Mouse (Mus musculus): ENCODE measurements around the gene Mlxip.

Gene Mlxip

DNA sequence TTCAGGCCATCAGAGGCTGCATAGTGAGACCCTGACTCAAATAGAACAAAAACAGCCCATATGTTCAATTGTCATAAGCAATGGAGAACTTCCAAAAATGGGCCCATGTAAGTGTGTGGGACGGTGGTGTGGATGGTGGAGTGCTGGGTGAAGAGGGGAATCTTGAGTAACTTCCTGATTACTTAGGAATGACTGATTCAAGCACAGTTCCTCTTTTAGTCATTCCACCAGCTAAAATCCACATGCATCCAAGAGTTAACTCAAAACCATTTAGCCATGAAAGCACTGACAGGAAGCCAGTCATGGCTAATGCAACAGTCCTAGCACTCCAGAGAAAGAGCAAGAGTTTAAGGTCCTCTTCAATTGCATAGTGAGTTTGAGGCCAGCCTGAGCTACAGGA lies 33.0 kb downstream of the Mlxip start:
- ATAC-seq (ENCODE audit: insufficient number of reproducible peaks, low FRiP score, low TSS enrichment) = no peak

- ATAC-seq (ENCODE audit: insufficient number of reproducible peaks, low FRiP score, low TSS enrichment) = no peak
These were observed 37.1 kb downstream of the Mlxip start for GRCm38 (mm10) chr5:123431524-123432304.

DNA sequence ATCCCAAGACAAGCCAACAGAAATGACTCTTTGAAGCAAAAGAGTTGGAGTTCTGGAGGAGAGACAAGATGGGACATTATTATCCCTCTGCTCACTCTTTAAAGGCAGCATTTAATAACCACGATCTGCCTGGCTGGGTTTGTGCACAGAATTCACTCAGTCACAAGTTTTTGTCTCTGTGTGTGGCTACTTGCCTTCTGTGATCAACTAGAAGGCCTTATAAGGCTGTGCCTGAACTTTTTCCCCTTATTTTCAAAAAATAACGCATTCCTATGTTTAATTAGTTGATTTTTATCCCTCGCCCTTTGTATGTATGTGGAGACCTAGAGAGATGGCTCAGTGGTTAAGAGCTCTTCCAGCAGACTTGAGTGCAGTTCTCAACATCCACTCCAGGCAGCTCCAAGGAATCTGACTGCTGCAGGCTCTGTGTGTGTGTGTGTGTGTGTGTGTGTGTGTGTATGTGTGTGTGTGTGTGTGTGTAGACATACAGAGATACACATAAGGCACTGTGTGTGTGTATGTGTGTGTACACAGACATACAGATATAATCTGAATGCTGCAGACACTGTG lies 37.8 kb downstream of the Mlxip start:
- no peak for ATAC-seq (ENCODE audit: insufficient number of reproducible peaks, low FRiP score, low TSS enrichment)

- no peak for ATAC-seq (ENCODE audit: insufficient number of reproducible peaks, low FRiP score, low TSS enrichment)
These were observed 41.6 kb downstream of the Mlxip start for GRCm38 (mm10) chr5:123436071-123436779.

DNA sequence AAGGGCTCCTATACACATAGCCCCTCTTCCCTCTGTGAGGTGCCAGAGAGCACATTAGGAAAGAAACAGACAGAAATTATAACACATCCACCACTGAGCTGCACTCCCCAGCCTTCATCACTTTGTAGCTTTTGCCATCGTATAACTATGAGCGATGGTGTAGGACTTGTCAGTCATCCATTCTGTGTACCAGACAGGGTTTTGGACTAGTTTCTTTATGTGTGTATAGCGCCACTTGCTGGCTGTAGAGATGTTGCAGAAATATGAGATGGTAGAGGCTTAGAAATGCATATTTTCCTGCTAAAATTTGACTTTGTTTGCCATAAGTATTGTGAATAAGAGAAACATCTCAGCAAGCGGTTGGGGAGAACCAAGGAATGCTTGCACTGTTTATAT lies 42.2 kb downstream of the Mlxip start:
- no peak; the same call in 1 of the 2 replicates for ATAC-seq (ENCODE audit: insufficient number of reproducible peaks, low FRiP score, low TSS enrichment)

GRCm38 (mm10) chr5:123438381-123438780 lies 43.8 kb downstream of the Mlxip start:
- ATAC-seq (ENCODE audit: insufficient number of reproducible peaks, low FRiP score, low TSS enrichment) = no peak

DNA sequence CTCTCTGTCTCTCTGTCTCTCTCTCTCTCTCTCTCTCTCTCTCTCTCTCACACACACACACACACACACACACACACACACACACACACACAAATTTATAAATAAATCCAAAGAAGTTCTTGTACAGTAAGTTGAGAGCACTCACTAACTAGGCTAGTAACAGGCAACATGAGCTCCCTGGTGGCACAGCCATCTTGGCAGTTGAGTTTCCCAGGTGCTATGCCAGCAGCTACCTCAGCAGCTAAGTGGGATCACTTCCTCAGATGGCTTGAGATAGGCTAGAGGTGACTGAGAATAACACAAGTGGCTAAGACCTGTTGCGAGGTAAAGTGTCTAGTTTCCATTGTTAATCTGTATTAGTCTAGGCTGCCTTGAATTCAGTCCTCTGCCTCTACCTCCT lies 44.7 kb downstream of the Mlxip start:
- no peak for ATAC-seq (ENCODE audit: insufficient number of reproducible peaks, low FRiP score, low TSS enrichment)

DNA sequence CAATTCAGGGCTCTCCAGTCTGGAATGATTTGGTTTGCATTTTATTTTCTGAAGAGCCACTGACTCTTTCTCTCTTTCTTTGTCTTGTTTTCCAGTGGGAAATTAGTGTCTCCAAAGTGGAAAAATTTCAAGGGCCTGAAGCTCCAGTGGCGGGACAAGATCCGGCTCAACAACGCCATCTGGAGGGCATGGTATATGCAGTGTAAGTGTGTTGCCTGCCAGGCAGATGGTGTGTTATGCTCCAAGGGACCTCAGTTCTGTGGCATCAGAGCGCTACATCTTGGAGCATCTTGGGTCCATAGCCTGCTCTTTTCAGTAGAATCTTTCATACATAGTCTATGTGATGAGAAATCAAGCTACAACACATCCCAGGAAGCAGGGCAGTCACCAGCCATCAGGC lies 45.3 kb downstream of the Mlxip start:
- ATAC-seq (ENCODE audit: insufficient number of reproducible peaks, low FRiP score, low TSS enrichment) = no peak

DNA sequence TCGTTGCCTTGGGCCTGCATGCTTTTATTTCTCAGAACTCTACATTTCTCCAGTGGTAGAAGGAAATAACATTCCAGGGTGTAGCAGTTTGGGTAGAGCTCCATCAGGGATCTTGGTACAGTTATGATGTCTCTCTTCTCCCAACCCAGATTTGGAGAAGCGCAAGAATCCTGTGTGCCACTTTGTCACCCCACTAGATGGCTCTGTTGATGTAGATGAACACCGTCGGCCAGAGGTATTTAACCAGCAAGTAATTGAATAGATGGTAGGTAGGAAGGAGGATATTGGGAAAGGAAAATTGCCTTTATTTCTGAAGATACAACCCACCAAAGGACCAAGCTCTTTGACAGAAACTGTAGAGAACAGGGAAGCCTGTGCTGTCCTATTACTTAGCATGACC lies 46.1 kb downstream of the Mlxip start:
- ATAC-seq (ENCODE audit: insufficient number of reproducible peaks, low FRiP score, low TSS enrichment) = no peak

- ATAC-seq (ENCODE audit: insufficient number of reproducible peaks, low FRiP score, low TSS enrichment) = no peak
These were observed 47.7 kb downstream of the Mlxip start for GRCm38 (mm10) chr5:123442283-123442682.

GRCm38 (mm10) chr5:123444069-123444468 lies 49.5 kb downstream of the Mlxip start:
- ATAC-seq (ENCODE audit: insufficient number of reproducible peaks, low FRiP score, low TSS enrichment) = peak; percentile 49; the same call in 1 of the 2 replicates

GRCm38 (mm10) chr5:123444849-123445334 lies 50.3 kb downstream of the Mlxip start:
- no peak for ATAC-seq (ENCODE audit: insufficient number of reproducible peaks, low FRiP score, low TSS enrichment)

- no peak for ATAC-seq (ENCODE audit: insufficient number of reproducible peaks, low FRiP score, low TSS enrichment)
These were observed 57.3 kb downstream of the Mlxip start for GRCm38 (mm10) chr5:123451886-123452285.

DNA sequence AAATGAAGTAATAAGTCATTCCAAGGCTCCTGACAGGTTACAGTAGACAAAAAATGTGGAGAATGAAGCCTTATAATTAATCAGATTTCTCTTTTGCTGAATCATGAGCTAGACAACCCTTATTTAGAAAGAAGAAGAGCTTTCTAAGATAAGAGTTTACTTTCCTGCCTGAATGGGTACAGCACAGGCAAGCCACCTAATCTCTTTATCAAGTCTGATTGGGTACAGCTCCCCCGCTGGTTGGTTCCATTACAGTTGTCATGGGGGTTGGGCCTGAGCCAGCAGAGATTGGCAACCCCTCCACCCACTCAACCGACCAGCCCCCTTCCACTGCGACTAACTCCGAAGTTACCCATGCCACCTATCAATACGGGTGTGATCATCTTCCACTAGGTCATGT lies 66.8 kb downstream of the Mlxip start:
- ATAC-seq (ENCODE audit: insufficient number of reproducible peaks, low FRiP score, low TSS enrichment) = no peak

- no peak for ATAC-seq (ENCODE audit: insufficient number of reproducible peaks, low FRiP score, low TSS enrichment)
These were observed 70.0 kb downstream of the Mlxip start for GRCm38 (mm10) chr5:123464638-123465037.

- no peak for ATAC-seq (ENCODE audit: insufficient number of reproducible peaks, low FRiP score, low TSS enrichment)
These were observed 76.3 kb downstream of the Mlxip start for GRCm38 (mm10) chr5:123470784-123471400.

DNA sequence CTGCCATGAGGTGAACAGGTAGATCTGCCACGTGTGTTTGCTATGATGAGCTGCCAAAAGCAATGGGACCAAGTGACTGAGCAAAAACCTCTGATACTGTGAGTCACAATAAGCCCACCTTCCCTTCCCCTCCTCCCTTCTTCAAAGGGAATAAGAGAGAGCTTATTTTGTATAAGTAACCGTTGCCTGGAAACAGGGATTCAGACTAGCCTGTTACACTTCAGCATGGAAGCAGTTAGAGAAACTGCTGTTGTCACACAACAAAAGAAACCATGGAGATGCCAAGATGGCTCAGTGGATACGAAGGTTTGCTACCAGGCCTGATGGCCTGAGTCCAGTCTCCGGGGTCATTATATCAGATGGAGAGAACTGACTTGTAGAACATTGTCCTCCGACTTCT lies 79.2 kb downstream of the Mlxip start:
- ATAC-seq (ENCODE audit: insufficient number of reproducible peaks, low FRiP score, low TSS enrichment) = no peak

GRCm38 (mm10) chr5:123487659-123488395 lies 93.2 kb downstream of the Mlxip start:
- ATAC-seq (ENCODE audit: insufficient number of reproducible peaks, low FRiP score, low TSS enrichment) = no peak

GRCm38 (mm10) chr5:123489112-123489785 lies 94.7 kb downstream of the Mlxip start, which contains the start of the genes Lrrc43 and Il31:
Gene Lrrc43, plus strand, starts transcription at chr5:123489305.
Gene Il31, minus strand, starts transcription at chr5:123489489.
- ATAC-seq (ENCODE audit: insufficient number of reproducible peaks, low FRiP score, low TSS enrichment) = no peak

GRCm38 (mm10) chr5:123489935-123490334 lies 95.3 kb downstream of the Mlxip start:
- ATAC-seq (ENCODE audit: insufficient number of reproducible peaks, low FRiP score, low TSS enrichment) = no peak

Data from cerebellum, adult (tissue).